Mouse (Mus musculus) erythroid progenitor cell, adult 5-6 weeks (primary cell): ENCODE measurements around the gene Rpa3. TPM values are rescaled to one million over a fixed set of nuclear protein-coding genes. Genes with fewer than 3 reads are reported as not detected.

Experiments
- ATAC-seq: replicated peaks from 2 replicates; pipeline ENCODE4 v1.8.0; 2016; ENCODE audit warnings: moderate number of reproducible peaks, mild to moderate bottlenecking, moderate TSS enrichment, inconsistent platforms; ENCODE audit not compliant: poor library complexity, low FRiP score, severe bottlenecking
- total RNA-seq, 2 experiments: library from RNA; stranded (forward) in 1 of 2; stranded (reverse) in 1 of 2; fragments of 150-400 nt in 1 of 2; fragments of 186-747, 209-891 nt in 1 of 2; gene quantifications; 2 replicates each; pipeline versions ENCODE4 v1.2.3 to v1.2.4; 2015 to 2017; ENCODE audit warnings: low replicate concordance in 2 of 2

Rpa3 gene
- total RNA-seq, 2 experiments from 2014 or later: 38.7 to 119 TPM

DNA sequence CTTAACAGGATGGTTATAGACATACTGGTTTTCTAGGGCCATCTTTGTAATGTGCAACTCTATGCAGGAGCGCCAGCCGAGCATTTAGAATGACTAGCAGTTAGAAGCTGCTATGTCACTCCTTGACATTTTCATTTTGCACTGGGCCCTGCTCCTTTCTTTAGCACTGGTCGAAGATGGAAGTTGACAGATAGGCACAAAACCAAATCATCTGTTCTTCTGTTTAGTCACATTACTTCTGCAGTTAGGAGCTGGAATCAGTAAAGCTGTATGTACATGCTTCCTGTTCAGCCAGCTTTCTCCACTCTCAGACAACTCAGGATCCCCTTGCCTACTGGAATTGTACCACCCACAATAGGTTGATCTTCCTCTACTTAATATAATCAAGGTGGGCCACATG is 48.3 kb downstream of the Rpa3 start:
- no peak for ATAC-seq

GRCm38 (mm10) chr6:8209866-8210186 is 49.1 kb downstream of the Rpa3 start:
- peak; percentile 14; the same call in 1 of the 2 replicates for ATAC-seq

DNA sequence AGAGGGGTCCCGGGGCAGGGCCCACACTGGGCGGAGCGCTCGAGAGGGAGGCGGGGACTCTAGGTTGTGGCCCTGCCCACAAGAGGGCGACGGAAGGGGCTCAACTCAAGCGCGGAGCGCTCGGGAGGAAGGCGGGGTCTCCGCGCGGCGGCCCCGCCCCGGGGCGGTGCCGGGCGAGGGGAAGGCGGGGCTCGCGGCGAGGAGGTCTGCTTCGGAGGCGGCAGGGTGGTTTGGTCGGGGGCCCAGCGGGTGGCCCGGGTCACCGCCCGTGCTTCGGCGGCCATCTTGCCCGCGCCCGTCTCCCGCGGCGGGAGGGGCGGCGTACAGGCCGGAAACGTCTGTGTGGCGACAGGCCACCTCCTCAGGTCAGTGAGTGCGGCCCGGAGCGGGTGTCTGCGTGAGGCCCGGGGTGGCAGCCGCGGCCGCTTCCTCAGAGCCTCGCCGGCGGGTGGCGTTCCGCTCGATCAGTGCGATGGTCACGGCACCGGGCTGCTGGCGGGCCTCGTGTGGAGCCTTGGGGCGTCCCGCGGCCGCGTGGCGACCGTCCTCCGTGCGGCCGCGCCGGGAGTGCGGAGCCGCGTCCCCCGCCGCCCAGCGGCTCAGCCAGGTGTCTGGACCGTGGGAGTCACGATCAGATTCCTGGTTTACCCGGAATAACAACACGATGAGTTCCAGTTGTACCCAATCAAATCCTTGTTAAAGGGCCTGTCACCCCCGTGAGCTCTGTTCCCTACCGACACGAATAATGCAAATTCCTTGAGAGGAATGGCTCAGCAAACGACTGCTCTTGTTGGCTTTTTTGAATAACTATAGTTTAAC is 49.7 kb downstream of the Rpa3 start, which contains the start of gene Mios:
TSS of gene Mios (plus strand) at position 176 of the 819 bp plus-strand sequence.
- ATAC-seq: peak; percentile 92

Other genes starting within 250 kb of the Rpa3 start
- not detected in 2 replicates for gene Col28a1, start 66.6 kb downstream of the Rpa3 start, total RNA-seq (2015; ENCODE audit: low replicate concordance)
- gene Col28a1, start 66.6 kb downstream of the Rpa3 start, total RNA-seq (2017; ENCODE audit: low replicate concordance): not detected in 2 replicates
- gene Mios, start 50.0 kb downstream of the Rpa3 start, total RNA-seq (2015; ENCODE audit: low replicate concordance): 5.4 and 11.3 TPM in 2 replicates
- 4.2 and 8.6 TPM in 2 replicates for gene Mios, start 50.0 kb downstream of the Rpa3 start, total RNA-seq (2017; ENCODE audit: low replicate concordance)
- gene Umad1, start 115 bp upstream of the Rpa3 start, total RNA-seq (2015; ENCODE audit: low replicate concordance): 7.9 and 31.9 TPM in 2 replicates
- 14.0 and 27.2 TPM in 2 replicates for gene Umad1, start 115 bp upstream of the Rpa3 start, total RNA-seq (2017; ENCODE audit: low replicate concordance)
- gene Gm45062, start 277 bp upstream of the Rpa3 start, total RNA-seq (2015; ENCODE audit: low replicate concordance): 2.9 and 21.0 TPM in 2 replicates
- 6.2 and 6.4 TPM in 2 replicates for gene Gm45062, start 277 bp upstream of the Rpa3 start, total RNA-seq (2017; ENCODE audit: low replicate concordance)